Mouse (Mus musculus): ENCODE measurements at regions not wholly inside any gene's neighbourhood (a gene's known extent, or its start where the extent isn't known, plus 50 kb on each side); places are given as distances from the start of the nearest gene placed in this dataset.
A peak's percentile ranks its signal among the peaks of the same experiment; 100 is the strongest.

GRCm38 (mm10) chrX:128853441-128853840 is 896.1 kb upstream of the Diaph2 start:
- no peaks in the 10 kb centered on the region for H3K9me3 ChIP-seq (replicated peaks)
- H3K4me3 ChIP-seq, result no peak overlapping the region
- H3K9ac ChIP-seq, result no peak overlapping the region
- 58% methylated on average over 2 of the region's 2 CpGs for whole genome bisulfite sequencing
- ATAC-seq, result peak; percentile 82; the same call in 1 of the 2 replicates
- H3K36me3 ChIP-seq (ENCODE audit: poor library complexity, severe bottlenecking), result no peaks in the 10 kb centered on the region
- no peak overlapping the region for H3K4me2 ChIP-seq
- no peak overlapping the region for H3K27ac ChIP-seq
- H3K27me3 ChIP-seq, result no peaks in the 10 kb centered on the region
- H3K4me1 ChIP-seq, result no peaks in the 10 kb centered on the region
